Mouse (Mus musculus) cerebellum, postnatal 10 days (tissue): ENCODE data around the gene Eps8l1.

Source experiments
- DNase-seq, 2 experiments: peaks; one replicate each; pipeline ENCODE4 v3.0.0; 2021; ENCODE audit warnings: mixed read lengths in 2 of 2

The Eps8l1 gene

DNA sequence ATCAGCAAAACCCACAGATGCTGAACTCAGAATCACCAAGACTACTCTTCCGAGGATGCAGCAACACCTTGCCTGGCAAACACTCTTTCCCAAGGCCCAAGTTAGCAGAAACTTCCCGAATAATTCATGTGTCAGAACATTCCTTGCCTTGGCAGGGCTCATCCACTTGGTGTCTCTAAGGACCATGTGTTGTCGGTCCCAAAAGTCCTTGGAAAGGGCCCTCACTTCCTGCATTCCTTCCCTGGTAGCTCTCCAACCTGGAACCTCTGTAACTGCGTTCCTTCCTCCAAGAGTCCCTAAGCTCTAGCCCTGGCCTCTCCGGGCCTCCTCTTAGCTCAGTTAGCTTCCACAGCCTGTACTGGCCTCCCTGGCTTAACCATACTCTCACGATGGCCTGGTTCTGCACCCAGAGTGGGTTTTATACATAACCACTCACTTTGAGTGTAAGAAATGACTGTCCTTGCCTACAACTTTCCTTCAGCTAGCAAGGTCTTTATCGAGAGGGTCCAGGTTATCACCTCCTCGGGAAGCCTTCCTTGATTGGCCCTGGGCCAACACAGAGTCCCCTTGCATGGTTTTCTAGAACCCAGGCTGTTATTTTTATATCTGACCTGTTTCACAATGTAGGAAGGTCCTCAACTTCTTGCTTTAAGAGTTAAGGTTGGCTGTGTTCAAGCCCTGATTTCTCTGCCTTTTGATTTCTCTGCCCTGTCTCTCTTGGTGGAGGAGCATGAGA, 51.2 kb downstream of the Eps8l1 start:
- DNase-seq, result no peak

GRCm38 (mm10) chr7:4513236-4513635, 52.8 kb downstream of the Eps8l1 start:
- peak; percentile 47 to 55 for DNase-seq

DNA sequence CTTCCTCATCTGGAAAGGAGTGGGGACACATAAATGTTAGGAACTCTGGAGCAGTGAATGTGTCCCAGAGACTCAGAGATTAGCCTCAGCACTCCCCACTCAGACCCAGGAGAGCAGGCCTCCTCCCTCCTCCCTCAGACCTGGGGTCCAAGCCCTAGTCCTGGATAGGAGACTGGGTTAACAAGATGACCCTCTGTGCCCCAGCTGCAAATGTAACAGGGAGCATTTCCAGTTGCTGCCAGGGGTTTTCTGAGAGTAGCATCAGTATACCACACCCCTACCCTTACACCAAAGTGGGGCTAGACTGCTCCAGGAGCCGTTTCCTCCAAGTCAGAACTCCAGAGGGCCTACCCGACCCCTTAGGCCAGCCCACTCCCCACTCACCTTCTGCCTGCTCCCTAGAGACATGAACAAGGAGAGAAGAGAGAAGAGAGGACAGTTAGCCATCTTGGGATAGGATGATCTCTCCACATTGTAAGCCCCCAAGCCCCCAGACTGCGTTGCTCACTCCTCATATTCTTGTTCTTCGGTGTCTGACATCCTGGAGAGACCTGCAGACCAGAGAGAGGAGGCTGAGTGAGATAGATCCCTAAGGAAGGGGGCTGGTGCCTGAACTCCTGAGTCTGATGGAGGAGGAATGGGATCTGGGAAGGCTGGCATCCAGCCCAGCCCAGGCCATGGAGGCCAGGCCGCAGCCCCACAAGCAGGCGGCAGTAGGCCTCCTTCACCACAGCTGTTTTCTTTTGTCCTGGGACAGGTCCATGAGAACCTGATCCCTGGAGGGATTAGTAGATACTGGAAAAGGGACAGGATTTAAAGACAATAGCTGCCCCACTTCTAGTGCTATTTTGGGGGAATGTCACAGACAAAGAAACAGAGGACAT, 53.6 kb downstream of the Eps8l1 start:
- no peak for DNase-seq

GRCm38 (mm10) chr7:4515853-4516252, 55.4 kb downstream of the Eps8l1 start:
- DNase-seq, result no peak

DNA sequence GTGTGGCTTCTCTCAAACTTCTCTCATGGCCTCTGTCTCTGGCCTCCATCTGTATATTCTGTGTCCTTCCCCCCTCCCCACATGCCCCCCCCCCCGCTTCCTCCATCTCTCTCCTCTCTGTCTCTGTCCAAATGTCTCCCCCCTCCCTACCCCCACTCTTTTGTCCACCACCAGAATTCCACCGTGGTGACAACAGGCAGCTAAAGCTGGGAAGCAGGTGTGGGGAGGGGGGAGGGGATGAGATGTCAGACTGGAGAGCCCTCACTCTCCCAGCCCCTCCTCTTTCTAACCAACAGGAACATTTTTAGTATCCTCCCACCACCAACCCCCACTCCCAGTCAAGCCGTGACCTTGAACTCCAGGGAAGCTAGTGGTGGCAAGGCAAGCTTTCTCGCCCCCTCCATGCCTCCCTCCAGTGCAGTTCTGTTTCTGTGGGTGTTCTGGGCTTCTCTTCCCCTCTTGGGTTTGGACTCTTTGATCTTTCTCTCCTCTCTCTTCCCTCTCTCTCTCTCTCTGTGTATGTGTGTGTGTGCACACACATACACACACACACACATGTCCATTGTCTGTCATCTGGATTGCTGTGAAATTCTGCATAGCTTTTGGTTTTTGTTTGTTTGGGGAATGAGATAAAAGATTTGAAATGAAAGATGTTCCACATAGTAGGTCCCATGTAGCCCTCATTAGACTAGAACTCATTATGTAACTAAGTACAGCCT, 56.0 kb downstream of the Eps8l1 start, which contains the start of gene Tnnt1:
Tnnt1 (minus strand) TSS at position 51 of the 719 bp plus-strand sequence.
- no peak for DNase-seq

GRCm38 (mm10) chr7:4518487-4518886, 58.0 kb downstream of the Eps8l1 start:
- DNase-seq, result no peak

GRCm38 (mm10) chr7:4521231-4522003, 60.9 kb downstream of the Eps8l1 start:
- DNase-seq, result peak in 1 of 2 experiments; percentile 14

DNA sequence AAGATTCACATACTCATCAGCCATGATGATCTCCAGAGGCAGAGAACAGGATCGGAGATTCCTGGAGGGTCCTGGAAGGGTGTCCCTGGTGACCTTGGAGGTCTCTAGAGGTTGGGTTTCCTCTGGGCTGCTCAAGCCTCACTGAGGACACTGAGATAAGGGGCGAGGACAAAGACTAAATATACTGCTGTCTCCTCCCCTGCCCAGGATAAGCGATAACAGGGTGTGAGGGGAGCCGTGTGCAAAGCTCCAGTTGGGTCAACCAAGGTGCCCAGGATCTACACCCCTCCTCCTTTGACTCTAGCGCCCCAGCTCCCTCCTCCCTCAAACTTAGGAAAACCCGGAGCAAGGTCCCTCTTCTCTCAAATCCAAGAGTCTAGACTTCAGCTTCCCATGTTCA, 61.8 kb downstream of the Eps8l1 start:
- DNase-seq, result no peak

DNA sequence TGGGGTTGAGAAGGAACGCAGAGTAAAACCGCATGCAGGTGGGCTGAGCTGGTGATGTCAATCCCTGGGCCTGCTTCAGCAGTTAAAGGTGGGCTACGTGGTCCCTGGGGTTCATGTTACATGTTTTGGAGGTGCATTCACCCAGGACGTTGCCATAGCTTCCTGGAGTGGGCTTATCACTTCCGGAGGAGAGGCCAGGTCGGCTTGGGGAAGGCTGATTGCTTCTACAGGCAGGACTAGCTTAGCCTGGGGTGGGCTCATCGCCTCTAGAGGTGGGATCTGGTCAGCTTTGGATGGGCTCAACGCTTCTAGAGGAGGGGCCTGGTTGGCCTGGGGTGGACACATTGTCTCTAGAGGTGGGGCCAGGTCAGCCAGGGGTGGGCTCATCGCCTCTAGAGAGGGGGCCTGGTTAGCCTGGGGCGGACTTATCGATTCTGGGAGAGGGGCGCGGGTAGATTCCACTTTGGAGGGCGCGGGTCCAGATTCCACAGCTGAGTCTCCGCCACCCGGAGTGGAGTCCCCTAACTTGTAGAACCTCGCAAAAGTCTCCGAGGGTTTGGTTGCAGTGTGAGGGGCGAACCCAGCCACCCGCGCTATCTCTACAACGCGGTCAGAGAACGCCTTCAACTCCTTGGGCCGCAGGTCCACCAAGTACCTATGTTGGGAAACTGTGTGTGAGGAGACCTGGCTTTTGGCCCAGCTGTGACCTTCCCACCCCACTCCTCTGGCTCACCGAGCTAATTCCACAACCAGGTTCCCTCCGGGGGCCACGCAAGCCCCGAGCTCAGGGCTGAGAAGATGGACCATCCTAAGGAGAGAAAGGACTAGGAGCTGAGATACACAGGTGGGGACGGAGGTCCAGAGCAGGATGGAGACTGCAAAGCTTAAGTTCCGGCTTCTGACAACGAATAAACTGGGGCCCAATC, 63.0 kb downstream of the Eps8l1 start:
- DNase-seq, result no peak

DNA sequence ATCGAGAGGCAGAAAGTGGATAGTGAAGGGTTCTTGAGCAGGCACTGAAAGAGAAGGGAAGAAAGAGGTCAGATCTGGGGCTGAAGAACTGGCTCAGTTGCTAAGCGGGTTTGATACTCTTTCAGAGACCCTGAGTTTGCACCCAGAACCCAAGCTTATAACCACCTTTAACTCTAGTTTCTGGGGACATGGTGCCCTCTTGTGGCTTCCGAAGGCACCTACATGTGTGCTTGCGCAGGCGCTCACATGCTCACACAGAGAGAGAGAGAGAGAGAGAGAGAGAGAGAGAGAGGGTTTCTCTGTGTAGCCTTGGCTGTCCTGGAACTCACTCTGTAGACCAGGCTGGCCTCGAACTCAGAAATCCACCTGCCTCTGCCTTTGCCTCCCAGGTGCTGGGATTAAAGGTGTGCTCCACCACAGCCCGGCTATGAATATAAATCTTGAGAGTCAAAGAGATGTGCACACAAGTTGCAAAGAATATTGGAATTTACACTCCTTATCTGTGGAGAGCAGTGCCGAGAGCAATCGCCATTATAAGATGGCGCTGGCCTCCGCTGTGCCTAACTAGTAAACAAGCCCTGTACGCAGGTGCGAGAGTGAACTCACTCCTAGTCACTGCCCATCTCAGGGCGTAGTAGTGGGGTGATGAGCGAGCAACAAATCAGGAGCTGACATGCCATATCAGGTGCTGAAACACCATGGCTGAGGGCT, 63.9 kb downstream of the Eps8l1 start, which contains the start of gene Tnni3:
Tnni3 (minus strand) TSS at position 18 of the 711 bp plus-strand sequence.
- DNase-seq, result peak; percentile 63 to 67

DNA sequence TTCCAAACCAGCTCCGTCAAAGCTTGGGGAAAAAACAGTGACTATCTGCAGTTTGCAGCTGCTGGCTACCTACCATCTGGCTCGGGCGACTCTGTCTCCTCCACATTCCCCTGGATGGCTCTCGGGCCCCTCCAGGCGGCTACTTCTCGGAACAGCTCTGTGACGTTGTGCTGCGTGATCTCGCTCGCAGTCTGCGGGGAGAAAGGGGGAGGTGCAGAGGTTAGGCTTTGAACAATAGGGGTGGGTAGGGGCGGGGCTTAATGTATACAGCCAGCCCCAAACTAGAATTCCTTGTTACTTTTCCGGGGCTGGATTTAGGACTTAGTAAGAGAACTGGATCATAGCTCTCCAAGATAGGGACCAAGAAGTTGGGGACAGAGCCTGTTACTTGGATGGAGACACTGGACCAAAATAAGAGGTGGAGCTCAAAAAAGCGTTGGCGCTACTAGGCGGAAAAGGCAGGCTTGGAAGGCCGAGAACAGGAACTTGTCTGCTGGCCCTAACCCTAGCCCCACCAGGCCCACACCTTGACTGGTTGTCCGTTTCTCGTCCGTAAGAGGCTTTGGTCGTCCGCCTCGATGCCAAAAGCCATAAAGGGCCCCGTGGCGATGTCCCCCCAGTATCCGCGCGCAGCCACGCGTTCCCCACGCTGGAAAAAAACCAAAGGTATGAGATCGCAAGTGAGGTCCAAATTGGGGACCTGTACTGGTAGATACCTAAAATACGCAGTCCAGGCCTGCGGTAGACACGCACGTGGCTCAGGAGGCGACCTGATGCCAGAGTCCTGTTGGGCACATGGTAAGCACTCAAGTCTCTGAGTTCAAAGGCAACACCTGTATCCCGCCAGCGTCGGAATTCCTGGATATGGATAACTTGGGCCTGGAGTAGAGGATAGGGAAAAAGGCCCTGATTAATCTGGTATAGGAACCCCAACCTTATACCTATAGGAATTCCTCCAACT, 66.1 kb downstream of the Eps8l1 start:
- peak; percentile 85 to 87 for DNase-seq

- DNase-seq, result no peak
Measured at GRCm38 (mm10) chr7:4527302-4527689, 66.8 kb downstream of the Eps8l1 start.
